Mouse (Mus musculus) hindbrain, embryonic 14.5 days (tissue): ENCODE results near the gene Atp6v0b. TPM values are rescaled to one million over a fixed set of nuclear protein-coding genes. Genes with fewer than 3 reads are reported as not detected.
A peak's percentile ranks its signal among the peaks of the same experiment; 100 is the strongest.

Experiments used
- ATAC-seq: fragments of 200-750 bp; cut with Nextera tagmentation; 2 replicates; pipeline ENCODE4 v1.8.0; 2017; ENCODE audit warnings: moderate number of reproducible peaks, mild to moderate bottlenecking, moderate TSS enrichment, moderate library complexity; ENCODE audit not compliant: low FRiP score
- DNase-seq: peaks from one replicate; pipeline ENCODE4 v3.0.0-alpha.2; 2015; ENCODE audit warnings: low spot score
- H3K27ac ChIP-seq: fragments of 300-500 bp; sonication (generic); 2 replicates; pipeline ENCODE4 v1.5.1; 2014; ENCODE audit warnings: mild to moderate bottlenecking, moderate library complexity
- H3K27me3 ChIP-seq: fragments of 300-500 bp; sonication (generic); 2 replicates; pipeline ENCODE4 v1.6.1; 2014; ENCODE audit warnings: mild to moderate bottlenecking, low read length, mixed read lengths; ENCODE audit not compliant: control insufficient read depth, insufficient read depth
- H3K36me3 ChIP-seq: fragments of 300-500 bp; sonication (generic); replicated peaks from 2 replicates; pipeline ENCODE4 v1.6.1; 2014; ENCODE audit not compliant: control insufficient read depth, insufficient read depth
- H3K4me1 ChIP-seq: fragments of 300-500 bp; sonication (generic); replicated peaks from 2 replicates; pipeline ENCODE4 v1.6.1; 2014; ENCODE audit warnings: antibody characterized with exemption, low read length, mixed read lengths; ENCODE audit not compliant: control insufficient read depth, insufficient read depth
- H3K4me2 ChIP-seq: fragments of 300-500 bp; sonication (generic); replicated peaks from 2 replicates; pipeline ENCODE4 v1.6.1; 2014; ENCODE audit warnings: mild to moderate bottlenecking, moderate library complexity
- H3K4me3 ChIP-seq: fragments of 300-500 bp; sonication (generic); replicated peaks from 2 replicates; pipeline ENCODE4 v1.5.1; 2014; ENCODE audit warnings: mild to moderate bottlenecking, low read length
- H3K9ac ChIP-seq: fragments of 300-500 bp; sonication (generic); 2 replicates; pipeline ENCODE4 v1.6.1; 2014
- H3K9me3 ChIP-seq: fragments of 300-500 bp; sonication (generic); 2 replicates; pipeline ENCODE4 v1.6.1; 2016; ENCODE audit warnings: low read length; ENCODE audit not compliant: control insufficient read depth
- WGBS: fragments of 180-500 bp; shearing (Covaris S2); extraction: QIAGEN DNeasy Blood & Tissue Kit; methylation state at CpG from one replicate; pipeline ENCODE4 v1.1.7; 2014; 5-methylcytosine and 5-hydroxymethylcytosine counted together
- polyA plus RNA-seq: library from polyadenylated mRNA; unstranded; fragments of >200 nt; fragmentation: Nextera tagmentation; extraction: Ambion mirVana; gene quantifications from 2 replicates; pipeline ENCODE4 v1.2.1, GENCODE M21; 2014

Gene Atp6v0b
- polyA plus RNA-seq, 1 experiment from 2014 or later, result 589 TPM

GRCm38 (mm10) chr4:117921358-117921757, 34.2 kb upstream of the Atp6v0b start:
- Histone ChIP-seq H3K9ac (no peak overlapping the region), H3K4me2 (no peak overlapping the region), H3K27ac (no peak overlapping the region), H3K36me3 (no peaks in the 10 kb centered on the region), H3K27me3 (peaks cover 21% of the 10 kb centered on the region; the same call in 1 of the 2 replicates), H3K9me3 (no peaks in the 10 kb centered on the region), H3K4me3 (no peak overlapping the region), H3K4me1 (no peaks in the 10 kb centered on the region)
- ATAC-seq, result no peak
- WGBS, result 89% methylated on average over 2 of the region's 2 CpGs
- DNase-seq, result no peak

- ATAC-seq, result no peak
- Histone ChIP-seq H3K4me3 (no peak overlapping the region), H3K9ac (no peak overlapping the region), H3K4me1 (peaks cover 14% of the 10 kb centered on the region), H3K36me3 (no peaks in the 10 kb centered on the region), H3K4me2 (no peak overlapping the region), H3K9me3 (no peaks in the 10 kb centered on the region), H3K27ac (no peak overlapping the region), H3K27me3 (no peaks in the 10 kb centered on the region)
- WGBS, result 93% methylated on average over 5 of the region's 5 CpGs
- no peak for DNase-seq
Measured at GRCm38 (mm10) chr4:117918762-117919161, 31.6 kb upstream of the Atp6v0b start.

- no peaks in the 10 kb centered on the region for H3K9me3 ChIP-seq
- DNase-seq (no peak), ATAC-seq (no peak)
- no peak overlapping the region for H3K9ac ChIP-seq
- no peak overlapping the region for H3K27ac ChIP-seq
- peaks cover 19% of the 10 kb centered on the region for H3K4me1 ChIP-seq
- no peak overlapping the region for H3K4me3 ChIP-seq
- no peak overlapping the region for H3K4me2 ChIP-seq
- WGBS, result 69% methylated on average over 3 of the region's 3 CpGs
- no peaks in the 10 kb centered on the region for H3K36me3 ChIP-seq
- no peaks in the 10 kb centered on the region for H3K27me3 ChIP-seq
Measured at GRCm38 (mm10) chr4:117918261-117918660, 31.1 kb upstream of the Atp6v0b start.

- Histone ChIP-seq H3K36me3 (no peaks in the 10 kb centered on the region), H3K27ac (no peak overlapping the region), H3K4me1 (peaks cover 23% of the 10 kb centered on the region), H3K9ac (no peak overlapping the region), H3K27me3 (no peaks in the 10 kb centered on the region), H3K4me3 (no peak overlapping the region), H3K4me2 (no peak overlapping the region), H3K9me3 (no peaks in the 10 kb centered on the region)
- WGBS, result 94% methylated on average over 4 of the region's 4 CpGs
- no peak for DNase-seq
- no peak for ATAC-seq
Measured at GRCm38 (mm10) chr4:117917847-117918246, 30.7 kb upstream of the Atp6v0b start.

GRCm38 (mm10) chr4:117917402-117917801, 30.3 kb upstream of the Atp6v0b start:
- Histone ChIP-seq H3K27me3 (no peaks in the 10 kb centered on the region), H3K9me3 (no peaks in the 10 kb centered on the region), H3K4me1 (peaks cover 28% of the 10 kb centered on the region), H3K9ac (no peak overlapping the region), H3K4me3 (no peak overlapping the region), H3K4me2 (no peak overlapping the region), H3K36me3 (0 out of 2 replicates have a peak, but pooled peaks cover 1% of the 10 kb centered on the region), H3K27ac (no peak overlapping the region)
- 87% methylated on average over 4 of the region's 4 CpGs for WGBS
- ATAC-seq, result no peak
- DNase-seq, result no peak

- Histone ChIP-seq H3K27me3 (no peaks in the 10 kb centered on the region), H3K4me2 (peak overlapping the region; percentile 98), H3K36me3 (peaks cover 11% of the 10 kb centered on the region), H3K9me3 (no peaks in the 10 kb centered on the region), H3K4me1 (peaks cover 31% of the 10 kb centered on the region), H3K27ac (no peak overlapping the region), H3K9ac (no peak overlapping the region), H3K4me3 (no peak overlapping the region)
- ATAC-seq (no peak), DNase-seq (no peak)
- WGBS, result 90% methylated on average over 5 of the region's 5 CpGs
Measured at GRCm38 (mm10) chr4:117916386-117916785, 29.3 kb upstream of the Atp6v0b start.

- Histone ChIP-seq H3K36me3 (peaks cover 17% of the 10 kb centered on the region), H3K4me1 (peaks cover 33% of the 10 kb centered on the region), H3K9ac (peak overlapping the region; percentile 75), H3K27me3 (no peaks in the 10 kb centered on the region), H3K4me2 (peak overlapping the region; percentile 98), H3K27ac (peak overlapping the region; percentile 3; the same call in 1 of the 2 replicates), H3K4me3 (peak overlapping the region; percentile 83), H3K9me3 (no peaks in the 10 kb centered on the region)
- DNase-seq, result no peak
- 6% methylated on average over 19 of the region's 19 CpGs for WGBS
- no peak for ATAC-seq
Measured at GRCm38 (mm10) chr4:117915489-117916105, 28.5 kb upstream of the Atp6v0b start.

GRCm38 (mm10) chr4:117914591-117915442, 27.7 kb upstream of the Atp6v0b start, which contains the start of gene Ipo13:
Gene Ipo13, minus strand, starts transcription at chr4:117914999.
- peaks cover 22% of the 10 kb centered on the region for H3K36me3 ChIP-seq
- WGBS, result under 1% methylated on average over 61 of the region's 61 CpGs
- peak within 1 kb of the TSS; percentile 75 for H3K9ac ChIP-seq
- ATAC-seq (peak; percentile 95), DNase-seq (peak; percentile 94)
- H3K4me3 ChIP-seq, result peak within 1 kb of the TSS; percentile 83
- H3K9me3 ChIP-seq, result no peaks in the 10 kb centered on the region
- H3K27ac ChIP-seq, result peak within 1 kb of the TSS; percentile 81
- H3K4me1 ChIP-seq, result peaks cover 39% of the 10 kb centered on the region
- no peaks in the 10 kb centered on the region for H3K27me3 ChIP-seq
- H3K4me2 ChIP-seq, result peak within 1 kb of the TSS; percentile 98

- DNase-seq, result no peak
- peaks cover 47% of the 10 kb centered on the region for H3K4me1 ChIP-seq
- ATAC-seq, result no peak; the same call in 1 of the 2 replicates
- peaks cover 23% of the 10 kb centered on the region for H3K36me3 ChIP-seq
- no peaks in the 10 kb centered on the region for H3K9me3 ChIP-seq
- no peaks in the 10 kb centered on the region for H3K27me3 ChIP-seq
- peak overlapping the region; percentile 98 for H3K4me2 ChIP-seq
- peak overlapping the region; percentile 83 for H3K4me3 ChIP-seq
- 19% methylated on average over 8 of the region's 8 CpGs for WGBS
- H3K9ac ChIP-seq, result peak overlapping the region; percentile 75
- no peak overlapping the region for H3K27ac ChIP-seq
Measured at GRCm38 (mm10) chr4:117914031-117914430, 26.9 kb upstream of the Atp6v0b start.
